Mouse (Mus musculus) heart, adult 8-10 months (tissue): ENCODE measurements at regions not wholly inside any gene's neighbourhood (a gene's known extent, or its start where the extent isn't known, plus 50 kb on each side); places are given as distances from the start of the nearest gene placed in this dataset.

Experiments used
- DNase-seq: peaks from one replicate; pipeline ENCODE4 v3.0.0; 2022; ENCODE audit warnings: low spot score

DNA sequence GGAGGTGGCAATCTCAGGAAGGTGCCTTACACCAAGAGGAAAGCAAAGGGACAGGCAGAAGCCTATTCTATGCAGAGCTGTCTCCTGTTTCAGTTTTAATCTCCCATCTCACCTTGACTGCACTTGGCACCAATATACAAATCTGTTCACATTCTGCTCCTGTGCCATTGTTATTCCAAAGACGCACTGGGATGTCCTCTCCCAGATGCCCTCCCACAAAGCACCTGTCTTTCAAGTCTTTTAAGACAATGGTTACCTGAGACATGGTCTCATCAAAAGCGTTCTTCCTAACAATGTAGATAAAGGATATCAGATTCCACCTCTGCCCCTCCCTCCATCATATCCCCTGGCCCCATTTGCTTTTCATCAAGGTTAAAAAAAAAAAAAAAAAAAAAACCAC lies 64.2 kb upstream of the Aldh1a3 start:
- no peak for DNase-seq

DNA sequence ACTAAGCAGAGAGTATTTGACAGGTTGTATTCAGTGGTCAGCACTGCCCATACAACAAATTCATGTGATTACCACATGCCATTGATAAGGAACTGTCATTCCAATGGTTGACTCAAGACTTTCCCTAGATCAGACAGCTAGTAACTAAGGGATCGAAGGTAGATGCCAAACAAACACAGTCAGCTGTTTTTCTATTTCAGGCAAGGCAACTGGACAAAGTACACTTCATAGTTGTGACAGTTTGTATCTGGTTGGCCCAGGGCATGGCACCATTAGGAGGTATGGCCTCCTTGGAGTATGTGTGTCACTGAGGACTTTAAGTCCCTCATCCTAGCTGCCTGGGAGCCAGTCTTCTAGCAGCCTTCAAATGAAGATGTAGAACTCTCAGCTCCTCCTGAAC lies 62.8 kb upstream of the Aldh1a3 start:
- no peak for DNase-seq

DNA sequence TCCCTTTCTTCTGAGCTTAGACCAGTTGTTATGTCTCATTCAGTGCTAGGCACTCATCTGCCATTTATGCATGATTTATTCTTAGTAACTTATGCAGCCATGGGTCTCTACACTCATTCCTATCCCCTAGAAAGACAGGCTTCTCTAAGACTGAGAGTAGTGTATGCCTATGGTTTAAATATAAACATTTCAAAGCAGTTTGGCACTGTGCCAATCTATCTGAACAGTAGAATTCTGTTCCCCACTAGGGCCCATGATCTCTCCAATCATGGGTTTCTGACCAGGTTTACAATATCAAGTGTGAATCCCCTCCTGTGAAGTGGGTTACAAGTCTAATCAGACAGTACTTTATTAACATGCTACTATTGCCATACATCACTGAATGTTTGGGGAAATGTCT lies 60.4 kb upstream of the Aldh1a3 start:
- no peak for DNase-seq

DNA sequence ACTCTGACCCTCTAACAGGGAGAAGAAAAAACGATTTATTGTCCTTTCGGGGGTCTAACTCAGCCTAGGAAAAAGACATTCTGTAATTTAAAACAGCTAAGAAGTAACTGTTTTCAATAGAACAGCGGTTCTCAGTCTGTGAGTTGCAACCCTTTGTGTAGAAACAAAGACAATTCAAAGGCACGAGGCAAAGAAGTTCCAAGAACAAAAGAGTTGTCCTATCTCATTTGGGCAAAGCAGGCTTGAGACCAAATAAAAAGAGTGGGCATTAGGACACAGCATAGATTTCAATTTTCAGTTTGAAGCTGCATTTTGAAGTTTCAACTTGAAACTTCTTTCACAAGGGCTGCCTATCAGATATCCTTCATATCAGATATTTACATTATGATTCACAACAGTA lies 53.1 kb upstream of the Aldh1a3 start:
- DNase-seq: no peak

DNA sequence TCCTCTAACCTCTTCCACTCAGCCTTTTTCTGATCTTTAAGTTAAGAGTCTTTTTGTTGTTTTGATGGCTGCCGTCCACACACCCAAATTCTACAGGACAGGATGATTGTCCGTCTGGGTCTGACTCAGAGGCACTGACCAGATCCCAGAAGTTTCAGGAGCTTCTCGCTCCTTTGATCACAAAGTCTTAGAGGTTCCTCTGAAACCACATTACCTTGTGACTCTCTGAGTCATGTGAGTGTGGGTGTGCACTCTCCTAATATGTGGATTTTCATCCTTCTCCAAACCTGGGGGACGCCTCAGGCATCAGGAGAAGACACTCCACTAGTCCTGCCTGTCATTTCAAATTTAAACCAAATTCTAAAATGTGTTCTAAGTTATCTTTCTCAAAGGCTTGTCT lies 52.0 kb upstream of the Aldh1a3 start:
- DNase-seq: no peak

DNA sequence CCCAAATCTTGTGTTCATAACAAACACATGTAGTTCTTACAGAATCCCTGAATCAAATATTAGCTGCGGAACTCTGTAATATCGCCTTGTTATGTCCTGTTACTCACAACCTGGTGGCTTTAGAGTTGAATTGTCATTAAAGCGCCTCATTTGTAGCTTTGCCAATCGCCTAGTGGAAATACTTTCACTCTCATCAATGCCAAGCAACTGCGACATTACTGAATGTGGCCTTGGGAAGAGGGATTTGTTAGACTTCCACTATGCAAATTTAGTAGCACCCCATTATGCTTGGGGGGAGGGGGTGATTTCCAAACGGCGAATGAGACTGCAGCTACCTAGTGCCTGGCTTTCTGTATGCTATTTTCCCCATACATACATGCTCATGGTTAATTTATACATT lies 50.8 kb upstream of the Aldh1a3 start:
- DNase-seq: no peak

DNA sequence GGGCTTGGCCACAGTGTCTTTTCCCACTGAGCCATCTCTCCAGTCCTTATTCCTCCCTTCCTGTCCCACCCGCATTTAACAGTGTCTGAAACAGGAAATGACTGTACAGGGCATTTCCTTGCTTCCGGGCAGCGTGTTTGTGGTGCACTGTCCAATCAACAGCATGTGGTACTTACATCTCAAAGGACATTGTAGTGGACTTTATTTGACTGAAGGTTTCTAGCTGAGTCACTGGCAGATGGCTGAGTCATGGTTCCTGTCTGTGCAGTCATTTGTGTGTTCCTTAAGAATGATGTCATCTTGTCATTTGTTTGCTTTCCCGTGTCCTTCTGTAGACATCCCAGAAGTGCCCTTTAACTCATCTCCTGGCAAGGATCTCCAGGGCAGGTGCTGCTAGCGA lies 50.2 kb upstream of the Aldh1a3 start:
- no peak for DNase-seq
